In genomic region chr10:28224376-28224775, GRCm38 (mm10) we compare ENCODE assay signal across 28 mouse cellular contexts.
DNase-seq lines count a peak whose midpoint lies in the region; ATAC-seq and TF ChIP-seq lines count a peak whose summit lies in the region.
"Had no signal": no experiment of that assay in that cellular context is flagged by ENCODE, and none has a peak within 500 bp of the region (broad histone marks: within the 10 kb centered on the region; RNA-seq: fewer than 3 reads in every experiment).

No protein-coding gene starts in this region.

- no peaks in the 10 kb centered on the region for H3K27me3 ChIP-seq in forebrain, embryonic 10.5 days (ENCODE audit: poor library complexity, severe bottlenecking)
- no peaks in the 10 kb centered on the region for H3K27me3 ChIP-seq in forebrain, embryonic 15.5 days
- H3K27me3 ChIP-seq in hindbrain, postnatal 0 days (ENCODE audit: insufficient read depth, low read length), result no peaks in the 10 kb centered on the region
- no peaks in the 10 kb centered on the region for H3K27me3 ChIP-seq in hindbrain, embryonic 11.5 days (ENCODE audit: control insufficient read depth, insufficient read depth, low read length)
- no peaks in the 10 kb centered on the region for H3K27me3 ChIP-seq in neural tube, embryonic 15.5 days (replicated peaks)
- H3K27me3 ChIP-seq: CH12.LX; embryonic facial prominence, embryonic 13.5 days; heart, embryonic 15.5 days; kidney, embryonic 15.5 days; lung, embryonic 15.5 days had no signal

- no peak overlapping the region for H3K4me3 ChIP-seq in forebrain, embryonic 10.5 days
- H3K4me3 ChIP-seq in forebrain, embryonic 15.5 days, result no peak overlapping the region
- H3K4me3 ChIP-seq in hindbrain, postnatal 0 days (ENCODE audit: low read length), result no peak overlapping the region
- H3K4me3 ChIP-seq in hindbrain, embryonic 11.5 days (ENCODE audit: low read depth, low read length), result no peak overlapping the region
- no peak overlapping the region for H3K4me3 ChIP-seq in neural tube, embryonic 15.5 days (replicated peaks)
- H3K4me3 ChIP-seq: embryonic facial prominence, embryonic 13.5 days; heart, embryonic 10.5 days; heart, embryonic 15.5 days; kidney, embryonic 15.5 days; lung, embryonic 15.5 days had no signal

- H3K4me2 ChIP-seq in forebrain, embryonic 15.5 days (replicated peaks), result no peak overlapping the region
- no peak overlapping the region for H3K4me2 ChIP-seq in hindbrain, postnatal 0 days (ENCODE audit: low read depth, low read length)
- H3K4me2 ChIP-seq in hindbrain, embryonic 11.5 days (replicated peaks; ENCODE audit: low read depth, low read length), result no peak overlapping the region
- H3K4me2 ChIP-seq in neural tube, embryonic 15.5 days, result no peak overlapping the region
- H3K4me2 ChIP-seq: embryonic facial prominence, embryonic 13.5 days; heart, embryonic 15.5 days; hindbrain, embryonic 14.5 days; kidney, embryonic 15.5 days; lung, embryonic 15.5 days; midbrain, embryonic 11.5 days had no signal

- no peak for TF ChIP-seq CTCF in hindbrain, postnatal 0 days (IDR thresholded peaks at IDR 0.05; ENCODE audit: low read depth)

- H3K36me3 ChIP-seq in forebrain, embryonic 10.5 days (replicated peaks), result no peaks in the 10 kb centered on the region
- H3K36me3 ChIP-seq in forebrain, embryonic 15.5 days, result no peaks in the 10 kb centered on the region
- H3K36me3 ChIP-seq in hindbrain, postnatal 0 days (ENCODE audit: insufficient read depth, low read length), result no peaks in the 10 kb centered on the region
- no peaks in the 10 kb centered on the region for H3K36me3 ChIP-seq in hindbrain, embryonic 11.5 days (ENCODE audit: control insufficient read depth, insufficient read depth, low read length)
- no peaks in the 10 kb centered on the region for H3K36me3 ChIP-seq in neural tube, embryonic 15.5 days
- H3K36me3 ChIP-seq: embryonic facial prominence, embryonic 13.5 days; heart, embryonic 10.5 days; heart, embryonic 15.5 days; kidney, embryonic 15.5 days; lung, embryonic 15.5 days had no signal

- H3K27ac ChIP-seq in forebrain, embryonic 10.5 days, result 0 out of 2 replicates have a peak overlapping the region, but pooled peaks have one; percentile 44
- no peak overlapping the region for H3K27ac ChIP-seq in forebrain, embryonic 15.5 days (replicated peaks)
- no peak overlapping the region for H3K27ac ChIP-seq in hindbrain, postnatal 0 days
- no peak overlapping the region for H3K27ac ChIP-seq in hindbrain, embryonic 11.5 days (ENCODE audit: low read depth, low read length)
- H3K27ac ChIP-seq in neural tube, embryonic 15.5 days (replicated peaks), result 0 out of 2 replicates have a peak overlapping the region, but pooled peaks have one; percentile 41
- H3K27ac ChIP-seq: embryonic facial prominence, embryonic 13.5 days; heart, embryonic 10.5 days; heart, embryonic 15.5 days; hindbrain, embryonic 14.5 days; kidney, embryonic 15.5 days; liver, embryonic 14.5 days; lung, embryonic 15.5 days had no signal

- no peaks in the 10 kb centered on the region for H3K9me3 ChIP-seq in forebrain, embryonic 10.5 days
- no peaks in the 10 kb centered on the region for H3K9me3 ChIP-seq in forebrain, embryonic 15.5 days
- H3K9me3 ChIP-seq in hindbrain, postnatal 0 days (ENCODE audit: low read length), result no peaks in the 10 kb centered on the region
- no peaks in the 10 kb centered on the region for H3K9me3 ChIP-seq in hindbrain, embryonic 11.5 days (ENCODE audit: control insufficient read depth, low read length)
- no peaks in the 10 kb centered on the region for H3K9me3 ChIP-seq in neural tube, embryonic 15.5 days (replicated peaks)
- H3K9me3 ChIP-seq: embryonic facial prominence, embryonic 13.5 days; heart, embryonic 10.5 days; heart, embryonic 15.5 days; kidney, embryonic 15.5 days; lung, embryonic 15.5 days had no signal

- DNase-seq in forebrain, embryonic 10.5 days (ENCODE audit: extremely low spot score, low spot score), result no peak
- peak; percentile 15 for DNase-seq in hindbrain, postnatal 0 days (ENCODE audit: low spot score)
- no peak for DNase-seq in hindbrain, embryonic 11.5 days (ENCODE audit: low spot score)
- no peak for DNase-seq in neural tube, embryonic 10.5 days (ENCODE audit: extremely low spot score, low spot score)
- no peak for DNase-seq in cerebellum, adult 18-20 months
- DNase-seq: adrenal gland, adult 2 months; adrenal gland, postnatal 36 days; cerebellum, adult 9-10 months; embryo, embryonic 11 days; gastrocnemius, postnatal 14 days; kidney, adult 11 months; kidney, postnatal 25 days; liver; right cerebral cortex, postnatal 25 days; thymus, postnatal 14 days had no signal

- peaks cover 23% of the 10 kb centered on the region for H3K4me1 ChIP-seq in forebrain, embryonic 10.5 days
- H3K4me1 ChIP-seq in forebrain, embryonic 15.5 days, result peaks cover 6% of the 10 kb centered on the region; the same call in 1 of the 2 replicates
- peaks cover 5% of the 10 kb centered on the region; the same call in 1 of the 2 replicates for H3K4me1 ChIP-seq in hindbrain, postnatal 0 days (ENCODE audit: insufficient read depth, low read length)
- no peaks in the 10 kb centered on the region for H3K4me1 ChIP-seq in hindbrain, embryonic 11.5 days (replicated peaks; ENCODE audit: control insufficient read depth, insufficient read depth, low read length)
- peaks cover 19% of the 10 kb centered on the region for H3K4me1 ChIP-seq in neural tube, embryonic 15.5 days
- H3K4me1 ChIP-seq: heart, embryonic 10.5 days had no signal

- no peak overlapping the region for H3K9ac ChIP-seq in forebrain, embryonic 15.5 days (replicated peaks)
- no peak overlapping the region for H3K9ac ChIP-seq in hindbrain, postnatal 0 days (replicated peaks; ENCODE audit: low read length)
- H3K9ac ChIP-seq in hindbrain, embryonic 11.5 days (ENCODE audit: low read depth, low read length), result no peak overlapping the region
- no peak overlapping the region for H3K9ac ChIP-seq in neural tube, embryonic 15.5 days (replicated peaks)
- H3K9ac ChIP-seq: embryonic facial prominence, embryonic 13.5 days; heart, embryonic 15.5 days; hindbrain, embryonic 14.5 days; kidney, embryonic 15.5 days; liver, embryonic 14.5 days; lung, embryonic 15.5 days had no signal

- ATAC-seq in forebrain, embryonic 15.5 days (replicated peaks), result no peak
- no peak for ATAC-seq in hindbrain, postnatal 0 days
- ATAC-seq in hindbrain, embryonic 11.5 days (ENCODE audit: low FRiP score), result no peak
- no peak for ATAC-seq in neural tube, embryonic 15.5 days (ENCODE audit: low FRiP score)
- ATAC-seq: activated CD4-positive, CD25-positive, alpha-beta regulatory T cell, adult 4 months; inflammation-experienced regulatory T-cells, adult 6 months had no signal

- 73% methylated on average over 1 of the region's 1 CpGs for WGBS in forebrain, embryonic 10.5 days
- 53% methylated on average over 1 of the region's 1 CpGs for WGBS in forebrain, embryonic 15.5 days
- WGBS in hindbrain, postnatal 0 days, result 55% methylated on average over 1 of the region's 1 CpGs
- WGBS in hindbrain, embryonic 11.5 days, result 81% methylated on average over 1 of the region's 1 CpGs
- WGBS in neural tube, embryonic 15.5 days, result 70% methylated on average over 1 of the region's 1 CpGs

Comparison
In these comparisons a context has a peak if more than half of its experiments do, and no peak if none do; other contexts are left out.
1. H3K27ac ChIP-seq: peak in forebrain, embryonic 10.5 days (single experiment) and neural tube, embryonic 15.5 days (single experiment); none in forebrain, embryonic 15.5 days (single experiment), hindbrain, postnatal 0 days (single experiment) and hindbrain, embryonic 11.5 days (single experiment).